Mouse (Mus musculus) liver, embryonic 13.5 days (tissue): Measurements from ENCODE around the gene Ptov1. TPM values are rescaled to one million over a fixed set of nuclear protein-coding genes. Genes with fewer than 3 reads are reported as not detected.

Source experiments
- ATAC-seq: fragments of 200-750 bp; cut with Nextera tagmentation; 2 replicates; pipeline ENCODE4 v1.8.0; 2017; ENCODE audit warnings: low read depth, mild to moderate bottlenecking, moderate number of reproducible peaks, moderate library complexity
- DNase-seq: peaks from one replicate; pipeline ENCODE4 v3.0.0; 2022
- H3K27ac ChIP-seq: fragments of 300-500 bp; sonication (generic); 2 replicates; pipeline ENCODE4 v1.5.1; 2015; ENCODE audit warnings: moderate library complexity, mild to moderate bottlenecking, inconsistent platforms
- H3K27me3 ChIP-seq: fragments of 300-500 bp; sonication (generic); 2 replicates; pipeline ENCODE4 v1.6.1; 2015; ENCODE audit warnings: mild to moderate bottlenecking, inconsistent platforms
- H3K36me3 ChIP-seq: fragments of 300-500 bp; sonication (generic); 2 replicates; pipeline ENCODE4 v1.6.1; 2015; ENCODE audit warnings: mild to moderate bottlenecking, inconsistent platforms
- H3K4me1 ChIP-seq: fragments of 300-500 bp; sonication (generic); replicated peaks from 2 replicates; pipeline ENCODE4 v1.6.1; 2015; ENCODE audit warnings: inconsistent platforms
- H3K4me2 ChIP-seq: fragments of 300-500 bp; sonication (generic); 2 replicates; pipeline ENCODE4 v1.6.1; 2015; ENCODE audit warnings: inconsistent platforms, mild to moderate bottlenecking, moderate library complexity
- H3K4me3 ChIP-seq: fragments of 300-500 bp; sonication (generic); replicated peaks from 2 replicates; pipeline ENCODE4 v1.5.1; 2015; ENCODE audit warnings: mild to moderate bottlenecking, inconsistent platforms
- H3K9ac ChIP-seq: fragments of 300-500 bp; sonication (generic); 2 replicates; pipeline ENCODE4 v1.6.1; 2015; ENCODE audit warnings: mild to moderate bottlenecking, inconsistent platforms
- H3K9me3 ChIP-seq: fragments of 300-500 bp; sonication (generic); replicated peaks from 2 replicates; pipeline ENCODE4 v1.6.1; 2016; ENCODE audit warnings: inconsistent platforms
- WGBS: fragments of 180-500 bp; shearing (Covaris S2); methylation state at CpG from one replicate; pipeline ENCODE4 v1.1.7; 2015; ENCODE audit not compliant: insufficient replicate concordance; 5-methylcytosine and 5-hydroxymethylcytosine counted together
- polyA plus RNA-seq: library from polyadenylated mRNA; unstranded; fragments of >200 nt; fragmentation: Nextera tagmentation; extraction: Ambion mirVana; gene quantifications from 2 replicates; pipeline ENCODE4 v1.2.1, GENCODE M21; 2015

The Ptov1 gene
- polyA plus RNA-seq, 1 experiment from 2014 or later, result 57.0 TPM

GRCm38 (mm10) chr7:44857042-44857552 is 12.5 kb downstream of the Ptov1 start, which contains the start of gene Pnkp:
Gene Pnkp (plus strand): TSS chr7:44857139.
- Histone ChIP-seq H3K9ac (peak within 1 kb of the TSS; percentile 91), H3K4me3 (peak within 1 kb of the TSS; percentile 77), H3K4me2 (peak within 1 kb of the TSS; percentile 96), H3K27ac (peak within 1 kb of the TSS; percentile 99), H3K9me3 (no peaks in the 10 kb centered on the region), H3K27me3 (no peaks in the 10 kb centered on the region), H3K36me3 (peaks cover 36% of the 10 kb centered on the region), H3K4me1 (peaks cover 84% of the 10 kb centered on the region)
- WGBS, result under 1% methylated on average over 32 of the region's 32 CpGs
- ATAC-seq, result peak; percentile 13
- DNase-seq, result peak; percentile 80

- peaks cover 36% of the 10 kb centered on the region for H3K36me3 ChIP-seq
- no peak for ATAC-seq
- 19% methylated on average over 9 of the region's 9 CpGs for WGBS
- no peaks in the 10 kb centered on the region for H3K9me3 ChIP-seq
- peak overlapping the region; percentile 96 for H3K4me2 ChIP-seq
- peak overlapping the region; percentile 77 for H3K4me3 ChIP-seq
- H3K9ac ChIP-seq, result peak overlapping the region; percentile 91
- peaks cover 90% of the 10 kb centered on the region for H3K4me1 ChIP-seq
- H3K27me3 ChIP-seq, result no peaks in the 10 kb centered on the region
- peak overlapping the region; percentile 99 for H3K27ac ChIP-seq
- no peak for DNase-seq
Measured at GRCm38 (mm10) chr7:44856265-44856916, 13.2 kb downstream of the Ptov1 start.

GRCm38 (mm10) chr7:44855036-44855435 is 14.6 kb downstream of the Ptov1 start:
- peak overlapping the region; percentile 77 for H3K4me3 ChIP-seq
- DNase-seq (no peak), ATAC-seq (no peak)
- peak overlapping the region; percentile 99 for H3K27ac ChIP-seq
- peaks cover 34% of the 10 kb centered on the region for H3K36me3 ChIP-seq
- H3K9ac ChIP-seq, result peak overlapping the region; percentile 91
- peaks cover 89% of the 10 kb centered on the region for H3K4me1 ChIP-seq
- 40% methylated on average over 10 of the region's 10 CpGs for WGBS
- H3K9me3 ChIP-seq, result no peaks in the 10 kb centered on the region
- H3K4me2 ChIP-seq, result peak overlapping the region; percentile 96
- H3K27me3 ChIP-seq, result no peaks in the 10 kb centered on the region

- Histone ChIP-seq H3K9ac (peak overlapping the region; percentile 91), H3K36me3 (peaks cover 29% of the 10 kb centered on the region), H3K4me3 (peak overlapping the region; percentile 77), H3K27me3 (no peaks in the 10 kb centered on the region), H3K4me2 (peak overlapping the region; percentile 96), H3K9me3 (no peaks in the 10 kb centered on the region), H3K4me1 (peaks cover 84% of the 10 kb centered on the region), H3K27ac (peak overlapping the region; percentile 99)
- peak; percentile 75 for ATAC-seq
- under 1% methylated on average over 45 of the region's 45 CpGs for WGBS
- DNase-seq, result peak; percentile 86
Measured at GRCm38 (mm10) chr7:44854356-44855031, 15.1 kb downstream of the Ptov1 start.

GRCm38 (mm10) chr7:44853596-44854355 is 15.8 kb downstream of the Ptov1 start:
- peaks cover 25% of the 10 kb centered on the region for H3K36me3 ChIP-seq
- peak; percentile 10 for ATAC-seq
- H3K27me3 ChIP-seq, result no peaks in the 10 kb centered on the region
- H3K9me3 ChIP-seq, result no peaks in the 10 kb centered on the region
- peak overlapping the region; percentile 96 for H3K4me2 ChIP-seq
- 17% methylated on average over 26 of the region's 26 CpGs for WGBS
- H3K4me1 ChIP-seq, result peaks cover 77% of the 10 kb centered on the region
- H3K4me3 ChIP-seq, result peak overlapping the region; percentile 77
- no peak for DNase-seq
- H3K27ac ChIP-seq, result peak overlapping the region; percentile 99
- H3K9ac ChIP-seq, result peak overlapping the region; percentile 91

GRCm38 (mm10) chr7:44853065-44853464 is 16.5 kb downstream of the Ptov1 start:
- Histone ChIP-seq H3K4me1 (peaks cover 73% of the 10 kb centered on the region), H3K36me3 (peaks cover 25% of the 10 kb centered on the region), H3K27me3 (no peaks in the 10 kb centered on the region), H3K4me3 (peak overlapping the region; percentile 77), H3K4me2 (peak overlapping the region; percentile 96), H3K9ac (peak overlapping the region; percentile 91), H3K27ac (peak overlapping the region; percentile 99), H3K9me3 (no peaks in the 10 kb centered on the region)
- ATAC-seq (no peak), DNase-seq (no peak)
- WGBS, result 86% methylated on average over 2 of the region's 2 CpGs

- Histone ChIP-seq H3K4me2 (peak overlapping the region; percentile 96; the same call in 1 of the 2 replicates), H3K4me3 (peak overlapping the region; percentile 77; the same call in 1 of the 2 replicates), H3K9me3 (no peaks in the 10 kb centered on the region), H3K36me3 (peaks cover 25% of the 10 kb centered on the region), H3K9ac (0 out of 2 replicates have a peak overlapping the region, but pooled peaks have one; percentile 91), H3K27me3 (no peaks in the 10 kb centered on the region), H3K27ac (peak overlapping the region; percentile 99), H3K4me1 (peaks cover 73% of the 10 kb centered on the region)
- 85% methylated on average over 36 of the region's 36 CpGs for WGBS
- no peak for DNase-seq
- ATAC-seq, result no peak
Measured at GRCm38 (mm10) chr7:44852259-44853027, 17.1 kb downstream of the Ptov1 start.

- WGBS, result 84% methylated on average over 12 of the region's 12 CpGs
- Histone ChIP-seq H3K4me1 (peaks cover 73% of the 10 kb centered on the region), H3K27ac (peak overlapping the region; percentile 99; the same call in 1 of the 2 replicates), H3K4me2 (peak overlapping the region; percentile 97), H3K36me3 (peaks cover 27% of the 10 kb centered on the region), H3K9ac (peak overlapping the region; percentile 90), H3K9me3 (no peaks in the 10 kb centered on the region), H3K4me3 (peak overlapping the region; percentile 89; the same call in 1 of the 2 replicates), H3K27me3 (no peaks in the 10 kb centered on the region)
- DNase-seq (no peak), ATAC-seq (no peak)
Measured at GRCm38 (mm10) chr7:44851625-44852234, 17.9 kb downstream of the Ptov1 start.

GRCm38 (mm10) chr7:44850789-44851624 is 18.6 kb downstream of the Ptov1 start:
- DNase-seq (no peak), ATAC-seq (no peak)
- Histone ChIP-seq H3K9me3 (no peaks in the 10 kb centered on the region), H3K4me3 (peak overlapping the region; percentile 89), H3K27ac (peak overlapping the region; percentile 92), H3K36me3 (peaks cover 35% of the 10 kb centered on the region), H3K9ac (peak overlapping the region; percentile 90), H3K4me1 (peaks cover 66% of the 10 kb centered on the region), H3K4me2 (peak overlapping the region; percentile 97), H3K27me3 (no peaks in the 10 kb centered on the region)
- 65% methylated on average over 8 of the region's 8 CpGs for WGBS
